In genomic region chr13:65241099-65241626, GRCm38 (mm10) we compare ENCODE assay signal across 1 mouse cellular context.
TF ChIP-seq lines count a peak whose summit lies in the region.

No protein-coding gene starts in this region.

TF ChIP-seq in CH12.LX, 34 proteins besides CTCF, POLR2A, EP300 and RAD21 (continued from another document):
- peak; percentile 82; the same call in 1 of the 2 replicates for TF ChIP-seq MAX (IDR thresholded peaks at IDR 0.05; ENCODE audit: low read length)
- peak; percentile 48; the same call in 1 of the 2 replicates for TF ChIP-seq MYC (IDR thresholded peaks at IDR 0.05; ENCODE audit: low read depth, low read length)
- TF ChIP-seq MAFK (IDR thresholded peaks at IDR 0.05; ENCODE audit: insufficient replicate concordance, low read length), result no peak
- TF ChIP-seq ZNF384 (IDR thresholded peaks at IDR 0.05; ENCODE audit: low read depth, low read length), result no peak
- no peak for TF ChIP-seq ETS1 (conservative IDR thresholded peaks at IDR 0.05; ENCODE audit: low read depth, low read length)
- no peak for TF ChIP-seq GABPA (IDR thresholded peaks at IDR 0.05; ENCODE audit: insufficient replicate concordance, low read depth, low read length)
- TF ChIP-seq E2F4 (IDR thresholded peaks at IDR 0.05; ENCODE audit: insufficient replicate concordance, low read depth, low read length), result 0 out of 2 replicates have a peak, but pooled peaks have one; percentile 73
- TF ChIP-seq ZMIZ1 (IDR thresholded peaks at IDR 0.05; ENCODE audit: low read depth, low read length), result no peak
- TF ChIP-seq RCOR1 (conservative IDR thresholded peaks at IDR 0.05; ENCODE audit: low read depth, low read length), result no peak
- TF ChIP-seq USF2 (conservative IDR thresholded peaks at IDR 0.05; ENCODE audit: low read depth, low read length), result no peak
TF ChIP-seq in CH12.LX: peak in this region for 8.
